Mouse (Mus musculus): ENCODE results near the gene Gfer.

DNA sequence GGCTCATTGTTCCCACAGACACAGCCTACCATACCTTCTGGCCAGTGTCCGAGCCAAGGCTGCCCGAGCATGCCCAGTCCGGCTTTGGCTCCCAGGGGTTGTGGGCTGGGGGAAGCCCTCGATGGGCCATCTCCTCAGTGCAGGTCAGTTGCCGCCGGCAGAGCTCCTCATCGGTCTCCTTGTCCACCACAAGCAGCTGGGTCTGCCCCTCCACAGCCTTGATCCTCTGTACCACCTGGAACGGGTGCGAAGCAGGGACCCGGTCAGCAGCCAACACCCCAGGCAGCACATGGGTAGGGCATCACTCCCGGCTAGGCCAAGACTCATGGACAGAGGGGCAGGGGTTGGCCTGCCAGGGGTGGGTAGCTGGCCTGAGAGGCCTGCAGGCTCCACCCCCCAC, 48.5 kb downstream of the Gfer start:
- TF ChIP-seq CTCF (IDR thresholded peaks at IDR 0.05; ENCODE audit: control insufficient read depth, insufficient read depth, insufficient replicate concordance, low read depth, low read length) (no peak), POLR2A (IDR thresholded peaks at IDR 0.05; ENCODE audit: control insufficient read depth, low read depth, low read length) (no peak)
